Mouse (Mus musculus) heart, adult 2 months (tissue): Measurements from ENCODE around the gene Dbndd1.

Experiments
- CTCF ChIP-seq: fragments of 200-600 bp; IDR thresholded peaks from 2 replicates; pipeline ENCODE4 v1.8.1; 2022; ENCODE audit warnings: antibody characterized with exemption, mild to moderate bottlenecking, moderate library complexity
- POLR2A ChIP-seq: fragments of 200-500 bp; IDR thresholded peaks from 2 replicates; pipeline ENCODE4 v1.6.1; 2011; ENCODE audit warnings: mild to moderate bottlenecking, low read depth, low read length, control low read depth; ENCODE audit not compliant: insufficient read depth

DNA sequence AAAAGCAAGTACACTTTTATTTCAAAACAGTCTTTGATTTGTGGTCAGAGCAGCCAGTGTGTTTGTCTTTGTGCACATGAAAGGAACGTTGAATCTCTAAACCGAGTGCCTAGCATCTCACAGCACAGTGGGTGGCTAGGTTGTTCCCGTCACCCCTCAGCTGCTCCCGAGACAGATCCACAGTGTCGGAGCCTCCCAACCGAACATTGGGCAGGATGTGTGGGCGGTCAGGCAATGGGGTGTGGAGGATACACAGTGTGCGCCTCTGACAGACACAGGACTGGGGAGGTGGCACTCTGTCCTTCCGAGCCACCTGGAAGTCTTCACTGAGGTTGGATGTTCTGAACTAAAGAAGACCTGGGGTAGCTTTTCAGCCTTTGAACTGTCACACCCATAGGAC, 9.6 kb downstream of the Dbndd1 start:
- TF ChIP-seq CTCF (no peak), POLR2A (no peak)
